Mouse (Mus musculus): ENCODE results near the gene Wdr83os. TPM values are rescaled to one million over a fixed set of nuclear protein-coding genes. Genes with fewer than 3 reads are reported as not detected.
A peak's percentile ranks its signal among the peaks of the same experiment; 100 is the strongest.

Wdr83os gene
- total and polyA plus RNA-seq, 3 experiments, result 40.9 to 103 (median 43.5) TPM

GRCm38 (mm10) chr8:85036718-85037365, 43.7 kb upstream of the Wdr83os start, which contains the start of gene Tnpo2 (continued):
- TF ChIP-seq ZKSCAN1 (IDR thresholded peaks at IDR 0.05; ENCODE audit: borderline replicate concordance, low read depth, low read length), result no peak; the same call in 1 of the 2 replicates
- peak; percentile 60; the same call in 1 of the 2 replicates for TF ChIP-seq NELFE (IDR thresholded peaks at IDR 0.05; ENCODE audit: low read depth, low read length)
- 0 out of 2 replicates have a peak, but pooled peaks have one; percentile 84 for TF ChIP-seq MAZ (IDR thresholded peaks at IDR 0.05; ENCODE audit: low read depth, low read length)
- no peak; the same call in 1 of the 2 replicates for TF ChIP-seq POLR2AphosphoS2 (IDR thresholded peaks at IDR 0.05; ENCODE audit: low read depth, low read length)
- TF ChIP-seq MXI1 (IDR thresholded peaks at IDR 0.05; ENCODE audit: low read depth, low read length), result peak; percentile 82
- peak; percentile 62; the same call in 1 of the 2 replicates for TF ChIP-seq NRF1 (IDR thresholded peaks at IDR 0.05; ENCODE audit: low read depth, low read length)
- TF ChIP-seq ETS1 (conservative IDR thresholded peaks at IDR 0.05; ENCODE audit: low read depth, low read length), result no peak
- peak; percentile 76 for TF ChIP-seq SIN3A (IDR thresholded peaks at IDR 0.05; ENCODE audit: low read length)
- TF ChIP-seq GABPA (IDR thresholded peaks at IDR 0.05; ENCODE audit: insufficient replicate concordance, low read depth, low read length), result peak; percentile 49; the same call in 1 of the 2 replicates
- TF ChIP-seq PAX5 (IDR thresholded peaks at IDR 0.05; ENCODE audit: low read length), result no peak
- peak; percentile 96; the same call in 1 of the 2 replicates for TF ChIP-seq TBP (conservative IDR thresholded peaks at IDR 0.05; ENCODE audit: low read depth, low read length)
- peak; percentile 94 for TF ChIP-seq MYC (IDR thresholded peaks at IDR 0.05; ENCODE audit: low read depth, low read length)
- TF ChIP-seq ZC3H11A (IDR thresholded peaks at IDR 0.05; ENCODE audit: low read depth, low read length), result no peak
- peak; percentile 100 for TF ChIP-seq ZNF384 (IDR thresholded peaks at IDR 0.05; ENCODE audit: low read depth, low read length)

DNA sequence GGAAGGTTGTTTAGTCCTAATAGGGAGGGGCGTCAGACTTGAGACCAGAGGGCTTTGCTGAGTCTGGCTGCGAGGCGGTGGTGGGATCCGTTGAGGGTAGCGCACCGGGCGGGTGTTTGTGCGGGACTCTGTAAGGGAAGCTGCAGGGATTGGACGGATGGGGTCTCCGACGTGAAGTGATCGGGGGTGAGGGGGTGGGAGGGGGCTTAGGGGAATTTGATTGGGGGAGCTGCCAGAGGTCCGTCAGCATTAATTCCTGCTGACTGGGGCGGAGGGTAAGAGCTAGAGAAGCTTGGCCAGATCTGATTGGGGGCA, 43.2 kb upstream of the Wdr83os start:
- Histone ChIP-seq H3K4me2 (ENCODE audit: insufficient read depth, low read depth, poor library complexity, severe bottlenecking) (peak overlapping the region; percentile 26; the same call in 1 of the 2 replicates), H3K27me3 (replicated peaks) (no peaks in the 10 kb centered on the region), H3K9ac (ENCODE audit: insufficient read depth, low read depth) (peak overlapping the region; percentile 94), H3K4me1 (ENCODE audit: control insufficient read depth in 1 of 2, insufficient read depth in 2 of 2) (peaks cover 3 to 49% of the 10 kb centered on the region in 2 experiments), H3K9me3 (replicated peaks; ENCODE audit: low read length) (no peaks in the 10 kb centered on the region), H3K27ac (ENCODE audit: insufficient read depth, low read depth) (peak overlapping the region; percentile 88), H3K79me2 (replicated peaks; ENCODE audit: control insufficient read depth, extremely low read depth, insufficient read depth, poor library complexity, severe bottlenecking) (peaks cover 57% of the 10 kb centered on the region), H3K4me3 (replicated peaks in 1 of 3; ENCODE audit: low read depth in 2 of 3, low read length in 2 of 3, poor library complexity in 1 of 3) (peak overlapping the region; percentile 83 to 90 (median 88)), H3K36me3 (replicated peaks in 1 of 2; ENCODE audit: control insufficient read depth in 1 of 2, insufficient read depth in 1 of 2, low read length in 1 of 2) (peaks cover 25 to 45% of the 10 kb centered on the region in 2 experiments)
- peak; percentile 48 for DNase-seq (ENCODE audit: extremely low read depth)
- TF ChIP-seq CHD1 (IDR thresholded peaks at IDR 0.05; ENCODE audit: low read depth, low read length) (no peak), PAX5 (IDR thresholded peaks at IDR 0.05; ENCODE audit: low read length) (no peak), SIN3A (IDR thresholded peaks at IDR 0.05; ENCODE audit: low read length) (no peak), RAD21 (IDR thresholded peaks at IDR 0.05; ENCODE audit: low read depth, low read length) (no peak), USF1 (IDR thresholded peaks at IDR 0.05; ENCODE audit: low read depth, low read length) (no peak), CTCF (conservative IDR thresholded peaks at IDR 0.05 in 1 of 2, IDR thresholded peaks at IDR 0.05 in 1 of 2; ENCODE audit: low read depth in 2 of 2, low read length in 2 of 2) (no peak), TBP (conservative IDR thresholded peaks at IDR 0.05; ENCODE audit: low read depth, low read length) (no peak), ELF1 (IDR thresholded peaks at IDR 0.05; ENCODE audit: low read depth, low read length) (no peak), POLR2AphosphoS2 (IDR thresholded peaks at IDR 0.05; ENCODE audit: low read depth, low read length) (no peak), ZNF384 (IDR thresholded peaks at IDR 0.05; ENCODE audit: low read depth, low read length) (no peak), HCFC1 (IDR thresholded peaks at IDR 0.05; ENCODE audit: low read depth, low read length) (no peak), MEF2A (IDR thresholded peaks at IDR 0.05; ENCODE audit: borderline replicate concordance, low read depth, low read length) (no peak), ZMIZ1 (IDR thresholded peaks at IDR 0.05; ENCODE audit: low read depth, low read length) (no peak), KAT2A (IDR thresholded peaks at IDR 0.05; ENCODE audit: insufficient replicate concordance, low read length) (no peak), POLR2A (IDR thresholded peaks at IDR 0.05; ENCODE audit: low read depth, low read length) (no peak)
- in situ Hi-C loops (cut with MboI; ENCODE audit: low pct_ligation_motif_present, low pct_unique_long_range_greater_than_20kb, low sequenced_read_pairs) (no loop called here), dilution Hi-C loops (cut with MboI; ENCODE audit: extremely low pct_ligation_motif_present, extremely low pct_unique_long_range_greater_than_20kb, low sequenced_read_pairs) (no loop called here)
